Mouse (Mus musculus): ENCODE data around the gene Ptgds.

Gene Ptgds

GRCm38 (mm10) chr2:25450853-25451647 is 18.8 kb downstream of the Ptgds start:
- in situ Hi-C loops (cut with MboI, MseI), result no loop called here

- in situ Hi-C loops (cut with MboI, MseI), result no loop called here
Measured at GRCm38 (mm10) chr2:25442682-25443081, 27.2 kb downstream of the Ptgds start.

- in situ Hi-C loops (cut with MboI, MseI), result no loop called here
Measured at GRCm38 (mm10) chr2:25441067-25441466, 28.8 kb downstream of the Ptgds start.

- in situ Hi-C loops (cut with MboI, MseI), result no loop called here
Measured at GRCm38 (mm10) chr2:25436286-25436820, 33.5 kb downstream of the Ptgds start.

GRCm38 (mm10) chr2:25434292-25434691 is 35.6 kb downstream of the Ptgds start:
- in situ Hi-C loops (cut with MboI, MseI), result loop anchor here (5.0 kb wide), 1 partner anchor 43 kb away; no protein-coding TSS in a partner anchor

GRCm38 (mm10) chr2:25433101-25433500 is 36.7 kb downstream of the Ptgds start:
- in situ Hi-C loops (cut with MboI, MseI), result loop anchor here (5.0 kb wide), 1 partner anchor 44 kb away; no protein-coding TSS in a partner anchor

GRCm38 (mm10) chr2:25432326-25433098 is 37.3 kb downstream of the Ptgds start:
- in situ Hi-C loops (cut with MboI, MseI), result loop anchor here (5.0 kb wide), 1 partner anchor 45 kb away; no protein-coding TSS in a partner anchor

- in situ Hi-C loops (cut with MboI, MseI), result loop anchor here (5.0 kb wide), 1 partner anchor 46 kb away; no protein-coding TSS in a partner anchor
Measured at GRCm38 (mm10) chr2:25431308-25431855, 38.5 kb downstream of the Ptgds start.

GRCm38 (mm10) chr2:25430395-25431233 is 39.2 kb downstream of the Ptgds start:
- in situ Hi-C loops (cut with MboI, MseI), result loop anchor here (5.0 kb wide), 1 partner anchor 47 kb away; no protein-coding TSS in a partner anchor

- in situ Hi-C loops (cut with MboI, MseI), result loop anchor here (5.0 kb wide), 1 partner anchor 48 kb away; no protein-coding TSS in a partner anchor
Measured at GRCm38 (mm10) chr2:25429435-25430180, 40.2 kb downstream of the Ptgds start.

- in situ Hi-C loops (cut with MboI, MseI), result no loop called here
Measured at GRCm38 (mm10) chr2:25428442-25429236, 41.2 kb downstream of the Ptgds start, which contains the start of gene Abca2. Abca2 (plus strand) TSS chr2:25428703.

GRCm38 (mm10) chr2:25427256-25427655 is 42.6 kb downstream of the Ptgds start:
- in situ Hi-C loops (cut with MboI, MseI), result no loop called here

- in situ Hi-C loops (cut with MboI, MseI), result no loop called here
Measured at GRCm38 (mm10) chr2:25426721-25427191, 43.1 kb downstream of the Ptgds start.

GRCm38 (mm10) chr2:25425481-25425880 is 44.4 kb downstream of the Ptgds start:
- in situ Hi-C loops (cut with MboI, MseI), result no loop called here

GRCm38 (mm10) chr2:25423626-25424025 is 46.2 kb downstream of the Ptgds start:
- in situ Hi-C loops (cut with MboI, MseI), result no loop called here

- in situ Hi-C loops (cut with MboI, MseI), result no loop called here
Measured at GRCm38 (mm10) chr2:25422587-25423410, 47.0 kb downstream of the Ptgds start, which contains the start of gene Fut7. Fut7 (plus strand) TSS chr2:25423267.

- in situ Hi-C loops (cut with MboI, MseI), result no loop called here
Measured at GRCm38 (mm10) chr2:25421896-25422295, 48.0 kb downstream of the Ptgds start.

- in situ Hi-C loops (cut with MboI, MseI), result no loop called here
Measured at GRCm38 (mm10) chr2:25417426-25417825, 52.4 kb downstream of the Ptgds start.
